Mouse (Mus musculus) small intestine, adult 2 months (tissue): ENCODE results near the gene Bcl11a.

ENCODE experiments used
- CTCF ChIP-seq: fragments of 200-500 bp; IDR thresholded peaks from 2 replicates; pipeline ENCODE4 v1.5.1; 2012; ENCODE audit warnings: low read depth, mild to moderate bottlenecking, control low read depth, inconsistent platforms, low read length, moderate library complexity, mixed read lengths; ENCODE audit not compliant: insufficient replicate concordance, insufficient read length; ENCODE audit errors: extremely low read depth
- POLR2A ChIP-seq: fragments of 200-500 bp; IDR thresholded peaks from 2 replicates; pipeline ENCODE4 v1.6.1; 2012; ENCODE audit warnings: low read depth, mild to moderate bottlenecking, control low read depth, inconsistent platforms, low read length, moderate library complexity

DNA sequence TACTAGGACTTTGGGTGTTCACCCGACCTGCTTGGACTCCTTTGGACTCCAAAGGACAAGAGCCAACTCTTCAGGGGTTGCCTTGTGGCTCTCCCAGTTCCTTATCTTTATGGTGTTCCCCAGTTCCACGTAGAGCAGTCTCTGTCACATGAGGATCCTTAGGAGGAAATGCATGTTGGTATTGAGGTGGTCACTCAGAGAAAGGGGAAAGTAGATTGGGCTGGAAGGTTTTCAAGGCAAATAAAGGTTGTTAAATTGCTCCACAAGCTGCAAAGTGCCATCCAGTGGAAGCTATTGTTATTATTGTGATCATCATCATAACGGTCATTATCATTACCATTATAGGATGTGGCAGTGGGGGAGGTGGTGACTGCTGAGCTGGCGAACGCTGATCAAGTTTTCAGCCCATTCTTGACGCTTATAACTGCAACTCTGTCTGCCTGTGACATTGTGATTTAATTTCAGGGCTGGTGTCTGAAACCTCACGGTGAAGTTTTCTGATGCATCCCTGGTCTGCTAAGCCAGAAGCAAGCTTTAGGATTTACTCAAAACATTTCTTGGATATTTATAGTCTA lies 52.4 kb downstream of the Bcl11a start:
- TF ChIP-seq CTCF = no peak
- no peak for TF ChIP-seq POLR2A
